Mouse (Mus musculus) heart, postnatal 14 days (tissue): ENCODE measurements at regions not wholly inside any gene's neighbourhood (a gene's known extent, or its start where the extent isn't known, plus 50 kb on each side); places are given as distances from the start of the nearest gene placed in this dataset.

Experiments
- DNase-seq, 2 experiments: peaks; one replicate each; pipeline ENCODE4 v3.0.0; 2021 to 2022
- intact Hi-C: fragments of 180-260 bp; cut with DNase I; formaldehyde crosslinking; loops from one replicate; pipeline ENCODE4 v1.15.1; 2025

DNA sequence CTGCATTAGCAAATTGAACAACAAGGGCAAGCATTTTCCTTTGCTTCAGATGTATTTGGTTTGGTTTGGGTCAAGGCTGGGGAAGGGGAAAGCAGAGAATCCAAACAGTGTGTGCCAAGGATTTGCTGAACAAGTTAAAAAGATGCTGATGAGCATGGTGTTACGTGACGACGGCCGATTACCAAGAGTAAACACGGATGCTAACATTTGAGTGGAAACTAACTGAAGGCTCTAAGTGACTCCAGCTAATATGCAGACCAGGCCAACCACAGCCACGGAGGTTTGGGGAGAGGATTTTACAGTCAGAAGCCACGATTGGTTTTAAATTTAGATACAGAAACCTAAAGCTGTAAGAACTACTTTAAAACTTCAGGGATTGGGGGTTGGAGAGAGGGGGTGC is 262.3 kb upstream of the Rnaseh2b start:
- DNase-seq: no peak
- intact Hi-C loops: no loop called here

DNA sequence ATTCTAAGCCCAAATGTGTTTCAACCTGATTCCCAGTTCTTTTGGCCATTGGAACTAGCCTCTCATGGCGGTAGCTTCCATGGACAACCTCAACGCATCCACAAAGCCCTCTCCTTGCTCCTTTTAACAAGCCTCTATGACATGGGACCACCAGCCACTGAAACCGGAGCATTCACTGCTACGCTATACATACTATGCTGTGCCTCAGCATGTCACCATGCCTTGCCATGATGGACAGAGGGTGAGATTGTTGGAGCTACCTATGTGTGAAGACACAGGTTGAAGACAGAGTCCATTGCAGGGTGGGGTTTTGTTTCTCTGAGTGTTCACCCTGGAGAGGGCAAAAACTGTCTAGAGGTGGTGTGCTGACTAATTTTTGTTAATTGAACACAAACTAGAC is 258.7 kb upstream of the Rnaseh2b start:
- DNase-seq: no peak

DNA sequence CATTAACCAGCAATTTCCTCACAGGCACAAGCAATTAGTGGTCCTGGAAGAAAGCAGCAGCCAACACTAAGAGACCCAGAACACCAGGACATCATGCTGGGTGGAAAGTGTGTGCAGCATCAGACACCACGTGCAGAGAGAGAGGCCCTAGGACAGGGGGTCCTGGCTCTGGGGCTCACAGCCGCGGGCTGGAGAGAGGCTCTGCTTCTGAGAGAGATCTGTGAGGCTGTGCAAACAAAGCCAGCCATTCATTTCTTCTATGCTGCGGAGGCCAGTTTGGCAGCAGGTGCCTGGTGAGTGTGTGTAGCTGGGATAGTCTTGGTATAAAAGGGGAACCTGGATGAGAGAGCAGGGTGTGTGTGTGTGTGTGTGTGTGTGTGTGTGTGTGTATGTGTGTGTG is 257.7 kb upstream of the Rnaseh2b start:
- intact Hi-C loops: no loop called here

More for the DNA sequence above, 258.7 kb upstream of the Rnaseh2b start:
- intact Hi-C loops: no loop called here

DNA sequence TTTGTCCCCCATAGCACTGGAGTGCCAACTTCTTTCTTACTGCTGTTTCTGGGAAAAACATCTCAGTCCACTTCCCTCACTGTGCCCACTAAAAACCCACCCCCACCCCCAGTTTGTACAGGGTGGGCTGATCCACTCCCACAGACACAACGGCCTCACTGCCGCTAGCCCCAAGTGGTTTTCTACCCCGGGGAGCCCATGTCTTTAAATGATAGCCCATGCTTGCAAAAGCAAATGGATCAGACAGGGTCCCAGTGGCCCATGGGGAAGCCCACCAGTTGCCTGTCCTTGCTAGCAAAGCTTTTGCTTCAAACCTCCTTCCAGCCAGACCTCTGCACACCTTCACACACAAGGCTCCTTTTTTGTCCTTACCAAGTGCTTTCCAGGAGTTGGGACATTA is 257.0 kb upstream of the Rnaseh2b start:
- intact Hi-C loops: no loop called here
- DNase-seq: no peak

More for the DNA sequence above, 257.7 kb upstream of the Rnaseh2b start:
- no peak for DNase-seq

DNA sequence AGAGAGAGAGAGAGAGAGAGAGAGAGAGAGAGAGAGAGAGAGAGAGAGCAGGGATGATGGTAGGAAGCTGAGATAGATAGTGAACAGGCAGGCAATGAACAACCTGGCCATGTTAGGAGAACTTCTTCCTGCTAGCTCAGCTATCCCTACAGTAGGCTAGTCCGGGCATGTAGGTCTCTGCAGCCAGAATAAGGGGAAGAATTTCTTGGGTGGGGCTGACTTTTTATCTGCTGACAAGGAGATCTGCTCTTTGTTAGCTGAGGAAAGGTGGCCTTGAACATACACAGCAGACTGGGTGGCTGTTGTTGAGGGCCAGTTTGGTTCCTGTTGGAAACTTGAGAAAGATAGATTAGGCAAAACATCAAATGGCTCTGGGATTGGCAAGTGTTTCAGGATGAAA is 254.9 kb upstream of the Rnaseh2b start:
- DNase-seq: no peak
- intact Hi-C loops: no loop called here

DNA sequence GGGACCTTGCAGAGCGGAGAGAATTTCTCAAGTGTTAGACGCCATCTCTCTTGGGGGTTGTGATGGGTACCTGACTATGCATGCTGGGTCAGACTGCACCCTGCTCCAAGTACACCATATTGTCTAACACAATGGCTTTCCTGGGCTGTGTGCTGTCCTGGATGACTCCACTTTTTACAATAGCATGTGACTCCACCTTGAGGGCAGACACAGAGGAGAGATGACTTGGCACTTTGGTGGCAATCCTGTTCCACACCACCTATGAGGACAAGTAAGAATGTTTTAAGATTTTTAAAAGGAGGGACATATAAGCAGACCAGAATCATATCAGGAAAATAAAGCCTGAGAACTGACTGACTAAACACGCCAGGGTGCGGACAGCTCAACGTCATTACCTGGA is 254.5 kb upstream of the Rnaseh2b start:
- DNase-seq: no peak
- intact Hi-C loops: no loop called here

DNA sequence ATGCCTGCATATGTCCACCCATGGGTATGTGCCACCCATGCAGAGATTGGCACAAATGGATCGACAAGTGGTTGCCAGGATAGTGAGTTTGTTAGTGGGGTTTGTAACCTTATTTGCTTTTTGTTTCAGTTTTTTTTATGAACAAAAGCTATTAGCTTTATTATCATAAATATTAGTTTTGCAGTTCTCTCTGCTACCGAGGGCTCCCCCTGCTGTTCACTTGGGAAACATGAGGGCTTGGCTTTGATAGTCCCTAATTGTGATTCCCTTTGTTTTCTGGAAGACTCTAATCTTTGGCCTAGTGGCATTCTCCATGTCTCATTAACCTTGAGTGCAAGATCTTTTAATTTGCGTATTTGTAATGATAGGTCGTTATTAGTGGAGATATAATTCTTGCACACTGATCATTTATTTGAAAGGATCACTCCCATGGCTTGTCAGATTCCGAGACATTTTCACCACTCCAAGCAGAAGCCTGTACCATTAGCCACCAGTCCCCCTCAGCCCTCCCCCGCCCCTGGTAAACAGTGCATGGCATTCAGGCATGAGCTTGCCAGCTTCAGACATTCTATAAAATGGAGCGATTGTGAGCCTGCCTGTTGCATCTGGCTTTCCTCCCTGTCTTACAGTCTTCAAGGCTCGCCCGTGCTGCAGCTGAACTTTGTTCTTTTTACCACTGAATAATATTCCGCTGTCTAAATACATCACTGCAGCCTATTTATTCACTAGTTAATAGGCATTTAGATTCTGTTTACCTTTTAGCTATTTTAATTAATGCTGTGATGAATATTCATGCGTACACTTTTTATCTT is 249.9 kb upstream of the Rnaseh2b start:
- peak; percentile 63 to 84 for DNase-seq
- intact Hi-C loops: loop anchor here (2.0 to 5.0 kb wide), 3 partner anchors 210 to 472 kb away; partner anchors contain the start of gene Gucy1b2

DNA sequence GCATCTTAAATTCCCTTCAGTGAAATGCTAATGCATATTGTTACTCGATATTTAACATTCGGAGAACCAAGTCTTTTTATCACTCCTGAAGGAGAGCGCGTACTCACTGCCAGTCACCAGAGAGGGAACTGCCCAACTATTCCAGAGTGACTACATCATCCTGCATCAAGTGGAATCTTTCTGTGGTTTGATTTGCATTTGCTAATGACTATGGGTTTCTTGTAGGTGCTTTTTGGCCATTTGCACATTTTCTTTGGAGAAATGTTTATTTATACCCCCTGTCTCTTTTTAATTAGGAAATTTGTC is 249.3 kb upstream of the Rnaseh2b start:
- intact Hi-C loops: loop anchor here (2.0 to 5.0 kb wide), 3 partner anchors 209 to 472 kb away; partner anchors contain the start of gene Gucy1b2
- DNase-seq: no peak

DNA sequence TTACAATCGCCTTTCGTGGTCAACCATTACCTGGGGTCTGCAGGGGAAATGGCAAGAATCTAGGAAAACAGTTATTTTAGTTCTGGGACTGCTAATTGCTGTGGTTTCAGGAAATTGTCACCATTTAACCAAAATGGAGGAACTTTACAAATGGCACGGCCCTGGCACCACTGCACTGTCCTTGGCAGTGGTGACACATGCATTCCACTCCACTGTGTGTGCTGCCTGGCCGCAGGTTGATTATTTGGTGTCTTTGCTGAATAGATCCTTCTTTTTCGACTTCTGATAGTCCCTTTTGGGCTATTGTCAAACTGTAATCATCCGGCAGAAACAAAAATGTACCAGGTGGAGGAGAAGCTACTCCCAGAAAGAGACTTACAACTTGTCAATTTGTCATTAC is 241.4 kb upstream of the Rnaseh2b start:
- no peak for DNase-seq
- intact Hi-C loops: loop anchor here (5.0 kb wide), 1 partner anchor 121 kb away; no protein-coding TSS in a partner anchor

DNA sequence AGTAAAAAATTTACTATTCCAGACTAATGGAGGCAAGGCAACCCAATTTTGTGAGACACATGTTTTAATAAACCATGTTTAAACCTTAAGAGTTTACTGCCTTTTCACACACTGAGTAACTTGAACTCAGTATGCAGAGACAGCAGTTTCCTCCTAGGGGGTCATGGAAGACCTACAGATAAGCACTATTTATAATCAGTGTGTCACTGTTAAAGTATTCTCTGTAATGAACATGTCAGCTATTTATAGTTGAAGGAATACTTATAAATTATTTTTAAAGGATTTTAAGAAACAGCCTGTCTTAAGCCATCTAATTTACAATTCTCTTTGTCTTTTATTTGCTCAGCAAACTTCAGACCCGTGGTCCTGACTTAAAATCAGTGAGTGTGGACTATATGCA is 240.5 kb upstream of the Rnaseh2b start:
- intact Hi-C loops: loop anchor here (5.0 kb wide), 1 partner anchor 120 kb away; no protein-coding TSS in a partner anchor
- no peak for DNase-seq

DNA sequence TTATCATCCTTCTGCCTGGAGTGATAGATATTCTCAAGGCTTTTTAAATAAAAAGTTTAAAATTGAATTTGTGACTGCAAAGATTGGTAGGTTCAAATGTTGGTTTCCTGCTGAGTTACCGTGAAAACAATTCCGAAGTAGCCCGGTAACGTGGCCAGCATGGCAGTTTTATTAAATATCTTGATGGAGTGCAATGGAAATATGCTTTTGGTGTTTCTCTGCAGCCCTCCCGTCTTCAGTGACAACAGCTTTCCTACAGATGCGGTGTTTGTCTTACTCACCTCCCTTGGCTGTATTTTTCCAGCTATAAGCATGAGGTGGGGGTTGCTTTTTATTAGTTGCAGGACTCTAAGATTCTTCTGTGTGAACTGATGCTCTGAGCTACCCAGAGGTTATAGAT is 239.4 kb upstream of the Rnaseh2b start:
- intact Hi-C loops: loop anchor here (5.0 kb wide), 1 partner anchor 119 kb away; no protein-coding TSS in a partner anchor
- no peak for DNase-seq

DNA sequence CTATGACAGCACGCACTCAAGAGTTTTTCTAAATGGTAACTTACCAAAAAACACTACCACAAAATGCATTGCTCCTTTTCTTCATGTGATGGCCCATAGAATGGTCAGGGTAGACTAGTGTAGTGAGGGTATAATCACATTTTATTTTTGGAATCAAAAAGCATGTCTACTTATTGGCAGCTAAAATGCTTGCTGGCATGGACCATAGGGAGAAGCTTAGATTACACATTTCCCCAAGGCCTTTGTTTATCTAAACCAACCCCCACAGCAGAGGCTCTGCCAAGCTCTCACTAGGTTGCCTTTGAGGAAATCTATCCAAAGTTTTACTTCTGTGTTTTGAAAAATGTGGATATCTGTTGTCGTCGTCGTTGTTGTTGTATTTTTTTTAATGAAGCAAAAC is 235.3 kb upstream of the Rnaseh2b start:
- DNase-seq: peak in 1 of 2 experiments; percentile 20

DNA sequence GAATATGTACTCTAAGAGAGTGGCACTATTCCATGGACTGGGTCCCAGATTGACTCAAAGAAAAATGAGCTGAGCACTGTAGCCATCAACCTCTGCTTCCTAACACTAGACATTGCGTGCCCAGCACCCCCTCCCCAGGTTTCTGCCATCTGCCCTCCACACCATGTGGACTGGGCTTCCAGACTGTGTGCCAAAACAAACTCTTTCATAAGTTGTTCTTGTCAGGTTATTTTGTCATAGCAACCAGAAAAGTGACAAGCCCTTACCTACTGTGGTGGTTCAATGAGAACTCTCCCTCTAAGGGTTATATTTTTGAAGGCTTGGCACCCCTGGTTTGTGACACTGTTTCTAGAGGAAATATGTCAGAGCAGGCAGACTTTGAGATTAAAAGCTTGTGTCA is 234.3 kb upstream of the Rnaseh2b start:
- intact Hi-C loops: no loop called here
- DNase-seq: no peak

More for the DNA sequence above, 235.3 kb upstream of the Rnaseh2b start:
- intact Hi-C loops: no loop called here

DNA sequence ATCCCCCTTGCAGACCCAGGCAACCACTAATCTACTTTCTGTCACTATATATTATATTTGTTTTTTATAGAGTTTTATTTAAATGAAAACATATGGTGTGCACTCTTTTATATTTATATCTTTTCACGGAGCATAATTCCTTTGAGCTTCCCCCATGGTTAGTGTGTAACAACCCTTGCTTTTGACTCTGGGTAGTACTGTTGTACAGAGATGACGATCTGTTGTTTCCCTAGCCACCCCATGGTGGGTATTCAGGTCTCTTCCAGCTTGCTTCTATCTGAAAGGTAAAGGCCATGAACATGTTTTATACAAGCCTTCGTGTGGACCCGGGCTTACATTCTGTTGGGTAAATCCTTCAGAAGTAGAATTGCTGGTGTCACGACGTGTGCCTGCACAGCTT is 221.2 kb upstream of the Rnaseh2b start:
- intact Hi-C loops: no loop called here
- DNase-seq: no peak

DNA sequence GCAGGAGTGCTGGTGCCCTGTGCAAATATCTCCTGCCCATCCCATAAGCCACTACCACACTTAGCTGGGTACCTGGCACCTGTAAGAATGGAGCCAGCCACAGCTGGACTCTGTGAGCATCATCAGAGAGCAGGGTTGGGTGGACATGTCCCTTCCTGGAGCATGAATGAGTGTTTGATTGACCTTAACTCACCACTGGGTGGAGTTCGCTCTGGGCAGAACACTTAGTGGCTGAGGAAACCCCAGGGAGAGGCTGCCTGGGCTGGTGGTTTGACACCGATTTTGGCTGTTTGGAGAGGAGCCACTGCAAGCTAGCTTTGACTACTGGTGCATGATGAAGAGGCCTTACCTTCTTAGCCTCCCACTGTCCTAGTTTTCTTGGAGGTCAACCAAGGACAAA is 208.3 kb upstream of the Rnaseh2b start:
- peak in 1 of 2 experiments; percentile 4 for DNase-seq
- intact Hi-C loops: no loop called here

DNA sequence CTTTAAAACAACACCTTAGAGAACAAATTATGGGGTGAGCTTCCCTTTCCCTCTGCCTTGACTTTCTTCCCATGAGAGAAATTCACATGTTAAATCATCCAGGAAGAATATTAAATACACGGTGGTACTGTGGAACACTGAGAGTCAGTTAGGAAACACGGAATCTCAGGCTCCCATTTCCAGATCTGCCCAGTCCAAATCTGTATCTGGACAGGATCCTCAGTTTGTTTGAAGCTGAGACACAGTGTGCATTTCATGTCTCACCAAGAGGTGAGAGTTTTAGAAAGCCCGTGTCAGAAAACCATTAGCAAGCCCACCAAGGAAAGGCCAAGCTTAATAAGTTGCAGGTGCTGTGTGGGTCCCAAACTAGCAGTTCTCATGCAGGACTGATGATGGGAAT is 204.2 kb upstream of the Rnaseh2b start:
- intact Hi-C loops: no loop called here
- no peak for DNase-seq

DNA sequence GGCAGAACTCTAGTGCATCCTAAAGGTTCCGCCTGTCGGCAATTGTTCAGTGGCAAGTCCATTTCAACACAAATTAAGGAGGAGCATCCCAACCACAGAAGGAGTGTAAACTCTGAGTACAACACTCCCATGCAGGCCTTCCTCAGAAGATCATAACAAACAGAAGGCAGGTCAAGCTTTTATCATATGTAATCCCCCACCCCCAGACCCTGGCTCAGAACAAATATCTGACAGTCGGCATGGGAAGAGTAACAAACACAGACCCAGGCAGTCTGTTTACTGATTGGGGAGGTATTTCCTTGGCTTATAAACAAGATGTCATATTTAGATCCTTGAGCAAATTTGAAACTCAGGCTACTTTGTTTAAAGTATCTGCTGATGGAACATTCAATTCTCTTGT is 174.9 kb upstream of the Rnaseh2b start:
- DNase-seq: no peak
- intact Hi-C loops: no loop called here

DNA sequence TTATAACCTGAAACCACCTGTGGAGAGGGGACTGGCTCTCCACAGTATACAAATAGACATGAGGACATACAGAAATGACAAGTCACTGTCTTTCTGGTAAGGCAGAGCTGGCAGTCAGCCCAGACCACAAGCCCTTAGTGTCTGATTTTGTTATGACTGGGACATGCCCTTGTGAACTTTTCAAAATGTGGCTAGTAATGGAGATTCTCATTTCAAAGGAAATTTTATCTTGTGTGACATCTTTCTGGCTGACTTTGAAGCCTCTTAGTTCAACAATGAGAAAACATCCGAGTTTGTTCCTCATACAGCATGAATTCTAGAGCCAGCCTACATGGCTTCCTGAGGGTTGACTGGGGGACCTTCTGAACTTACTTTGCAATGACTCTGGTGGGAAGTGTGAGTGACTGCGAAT is 173.8 kb upstream of the Rnaseh2b start:
- intact Hi-C loops: no loop called here
- DNase-seq: no peak

DNA sequence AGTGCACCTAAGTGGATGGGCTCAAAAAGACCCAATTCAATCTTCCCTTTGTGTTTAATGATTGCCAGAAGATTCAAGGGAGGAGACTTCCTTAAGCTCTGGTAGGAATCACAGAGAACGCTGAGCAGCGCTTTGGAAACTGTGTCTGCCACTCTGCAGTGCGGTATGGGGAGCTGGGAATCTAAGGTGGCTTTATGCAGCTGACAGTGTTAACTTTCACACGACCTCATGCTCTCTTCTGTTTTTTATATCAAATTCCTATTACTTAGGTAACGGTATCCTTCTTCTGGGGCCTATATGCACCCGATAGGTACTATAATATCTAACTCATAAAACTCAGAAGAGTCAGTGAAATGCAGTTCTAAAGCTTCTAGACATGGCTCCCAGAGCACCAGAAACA is 163.5 kb upstream of the Rnaseh2b start:
- intact Hi-C loops: no loop called here
- no peak for DNase-seq

DNA sequence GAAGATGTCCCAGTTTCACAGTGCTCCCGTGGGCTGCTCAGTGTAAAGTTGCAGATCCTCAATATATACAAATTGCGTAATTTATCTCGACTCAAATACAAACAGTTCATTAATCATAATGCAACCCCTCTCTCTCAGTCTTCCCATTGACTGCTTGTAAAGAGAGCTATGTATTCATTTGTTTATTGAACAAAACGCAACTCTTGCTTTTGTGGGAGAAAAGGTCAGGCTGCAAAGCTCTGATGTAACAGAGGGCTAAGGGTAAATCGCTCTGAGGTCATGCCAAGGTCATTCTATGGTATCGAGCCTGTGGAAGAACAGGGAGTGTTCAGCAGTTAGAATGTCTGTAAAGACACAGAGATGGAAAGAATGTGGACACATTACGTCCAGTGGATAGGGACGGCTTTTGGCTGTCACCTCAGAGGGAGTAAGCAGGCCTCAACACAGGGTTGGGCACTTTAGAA is 160.0 kb upstream of the Rnaseh2b start:
- no peak for DNase-seq
- intact Hi-C loops: no loop called here

DNA sequence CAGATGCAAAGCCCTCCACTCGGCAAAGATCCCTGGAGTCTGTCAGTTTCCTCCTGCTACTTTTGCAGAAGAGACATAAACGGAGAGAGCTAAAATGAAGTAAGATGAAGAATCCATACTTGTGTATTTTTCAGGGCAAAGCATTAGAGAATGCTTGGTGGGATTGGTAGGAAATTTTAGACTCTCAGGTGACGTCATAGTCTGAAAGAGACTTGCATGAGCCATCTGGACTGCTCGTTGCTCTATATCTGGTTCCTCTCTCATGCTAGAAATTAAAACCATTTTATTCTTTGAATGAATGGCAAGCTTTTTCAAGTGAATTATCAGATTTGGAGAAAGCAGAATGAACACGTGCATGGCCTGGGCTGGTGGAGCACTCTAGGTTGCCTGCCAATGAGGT is 154.4 kb upstream of the Rnaseh2b start:
- DNase-seq: no peak
- intact Hi-C loops: no loop called here

DNA sequence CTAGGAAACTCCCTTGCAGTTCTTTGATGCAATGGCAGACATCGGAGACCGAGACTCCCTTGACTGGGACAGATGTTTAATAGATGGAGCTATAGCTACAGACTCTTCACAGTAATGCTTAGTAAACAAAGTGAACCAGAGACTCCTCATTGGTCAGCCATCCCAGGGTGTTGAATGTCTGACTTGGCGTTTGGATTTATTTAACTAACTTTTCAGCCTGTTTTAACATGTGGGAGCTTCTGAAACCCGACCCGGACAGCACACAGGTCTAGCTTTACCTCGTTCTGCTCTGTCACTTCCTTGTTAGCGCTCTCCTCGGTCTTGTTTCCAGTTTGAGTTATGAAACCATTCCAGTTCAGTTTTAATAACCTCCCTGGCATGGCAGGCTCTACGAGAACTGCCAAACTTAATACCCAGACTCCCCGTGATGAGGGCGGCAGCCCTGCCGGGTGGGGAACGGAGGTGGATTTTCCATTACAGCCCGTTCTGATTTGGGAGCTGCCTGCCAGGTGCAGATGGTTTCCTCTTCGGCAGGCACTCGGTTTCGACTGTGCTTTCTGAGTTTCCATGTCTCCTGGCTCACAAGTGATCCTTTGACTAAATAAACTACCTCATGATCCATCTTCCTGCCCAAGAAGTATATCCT is 147.9 kb upstream of the Rnaseh2b start:
- DNase-seq: no peak

More for the DNA sequence above, 147.9 kb upstream of the Rnaseh2b start:
- intact Hi-C loops: no loop called here
